Mouse (Mus musculus): ENCODE data around the gene Slc51a. TPM values are rescaled to one million over a fixed set of nuclear protein-coding genes. Genes with fewer than 3 reads are reported as not detected.

Gene Slc51a
- polyA plus RNA-seq, 1 experiment from 2014 or later, result 0.41 TPM

DNA sequence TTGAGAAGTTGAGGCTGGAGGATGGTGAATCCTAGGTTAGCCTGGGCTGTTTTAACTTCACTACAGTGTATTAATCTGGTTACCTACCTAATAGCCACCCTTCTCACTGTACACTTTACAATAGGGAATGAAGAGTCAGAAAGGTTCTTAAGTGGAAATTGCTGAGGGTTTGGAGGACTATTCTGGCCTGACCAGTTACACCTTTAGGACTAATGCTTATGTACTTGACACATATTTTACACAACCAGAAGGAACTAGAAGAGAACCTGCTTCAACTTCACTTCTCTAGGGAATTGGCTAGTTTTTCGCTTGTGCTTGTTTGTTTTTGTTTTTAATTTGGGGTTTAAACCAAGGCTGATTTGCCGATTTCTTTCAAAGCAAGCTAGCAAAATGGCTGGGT, 54.5 kb downstream of the Slc51a start:
- no peaks in the 10 kb centered on the region for H3K36me3 ChIP-seq (ENCODE audit: insufficient read depth, low read length)
- ATAC-seq (peak; percentile 15), DNase-seq (ENCODE audit: low spot score) (peak; percentile 86)
- 40% methylated on average over 2 of the region's 2 CpGs for WGBS
- H3K9ac ChIP-seq (replicated peaks; ENCODE audit: low read depth), result no peak overlapping the region
- no peaks in the 10 kb centered on the region for H3K27me3 ChIP-seq (replicated peaks; ENCODE audit: insufficient read depth, low read length)
- no peaks in the 10 kb centered on the region for H3K9me3 ChIP-seq (ENCODE audit: low read length)
- H3K4me1 ChIP-seq (ENCODE audit: insufficient read depth, low read depth, low read length), result no peaks in the 10 kb centered on the region
- H3K4me2 ChIP-seq (replicated peaks; ENCODE audit: low read depth, low read length), result peak overlapping the region; percentile 18; the same call in 1 of the 2 replicates
- H3K27ac ChIP-seq (ENCODE audit: low read length), result peak overlapping the region; percentile 39
- TF ChIP-seq CTCF (IDR thresholded peaks at IDR 0.05) (no peak), EP300 (IDR thresholded peaks at IDR 0.05) (peak; percentile 63)
- H3K4me3 ChIP-seq (ENCODE audit: low read depth, low read length), result no peak overlapping the region

DNA sequence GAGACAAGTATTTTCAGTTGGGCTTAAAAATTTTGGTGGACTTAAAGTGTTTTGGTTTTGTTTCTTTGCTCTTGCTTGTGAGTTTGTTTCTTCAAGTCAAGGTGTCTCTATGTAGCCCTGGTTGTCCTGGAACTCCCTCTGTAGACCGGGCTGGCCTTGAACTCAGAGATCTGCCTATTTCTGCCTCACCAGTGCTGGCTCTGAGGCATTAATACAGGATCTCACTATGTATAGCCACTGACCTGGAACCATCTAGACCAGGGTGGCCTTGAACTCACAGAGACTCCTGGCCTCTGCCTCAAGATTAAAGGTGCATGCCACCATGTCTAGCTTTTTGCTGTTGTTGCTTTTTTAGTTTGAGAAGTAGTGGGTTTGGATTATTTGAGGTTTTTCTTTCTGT, 55.8 kb downstream of the Slc51a start:
- 83% methylated on average over 1 of the region's 1 CpGs for WGBS
- no peak for DNase-seq (ENCODE audit: low spot score)
- no peak overlapping the region for H3K9ac ChIP-seq (replicated peaks; ENCODE audit: low read depth)
- H3K27me3 ChIP-seq (replicated peaks; ENCODE audit: insufficient read depth, low read length), result no peaks in the 10 kb centered on the region
- H3K36me3 ChIP-seq (ENCODE audit: insufficient read depth, low read length), result no peaks in the 10 kb centered on the region
- no peaks in the 10 kb centered on the region for H3K9me3 ChIP-seq (ENCODE audit: low read length)
- no peak for ATAC-seq
- H3K4me3 ChIP-seq (ENCODE audit: low read depth, low read length), result peak overlapping the region; percentile 70; the same call in 1 of the 2 replicates
- TF ChIP-seq CTCF (IDR thresholded peaks at IDR 0.05) (no peak), EP300 (IDR thresholded peaks at IDR 0.05) (no peak)
- no peak overlapping the region for H3K27ac ChIP-seq (ENCODE audit: low read length)
- no peaks in the 10 kb centered on the region for H3K4me1 ChIP-seq (ENCODE audit: insufficient read depth, low read depth, low read length)
- peak overlapping the region; percentile 80 for H3K4me2 ChIP-seq (replicated peaks; ENCODE audit: low read depth, low read length)

DNA sequence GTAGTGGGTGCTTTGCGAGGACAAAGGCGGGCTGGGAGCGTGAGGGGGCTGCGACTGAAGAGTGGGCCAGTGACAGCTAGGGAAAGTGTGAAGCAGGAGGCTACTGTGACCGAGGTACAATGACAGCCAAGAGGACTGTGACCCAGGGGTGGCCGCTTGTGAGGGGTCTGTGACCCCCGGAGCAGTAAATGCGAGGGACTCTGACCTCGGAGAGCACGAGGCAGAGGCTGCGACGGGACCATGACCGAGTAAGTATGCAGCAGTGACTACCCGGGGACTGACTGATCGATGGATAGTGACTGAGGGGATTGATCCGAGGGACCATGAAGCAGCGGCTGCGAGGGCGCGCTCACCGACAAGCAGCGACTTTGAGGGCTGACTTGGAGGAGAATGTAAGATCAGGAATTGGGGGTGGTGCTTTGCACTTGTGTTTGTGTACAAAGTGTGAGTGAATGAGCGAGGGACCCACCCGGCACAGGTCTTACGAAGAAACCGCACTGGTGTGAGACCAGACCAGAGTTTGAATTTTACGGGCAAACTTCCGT, 56.6 kb downstream of the Slc51a start:
- 0% methylated on average over 28 of the region's 28 CpGs for WGBS
- ATAC-seq (no peak), DNase-seq (ENCODE audit: low spot score) (peak; percentile 40)

DNA sequence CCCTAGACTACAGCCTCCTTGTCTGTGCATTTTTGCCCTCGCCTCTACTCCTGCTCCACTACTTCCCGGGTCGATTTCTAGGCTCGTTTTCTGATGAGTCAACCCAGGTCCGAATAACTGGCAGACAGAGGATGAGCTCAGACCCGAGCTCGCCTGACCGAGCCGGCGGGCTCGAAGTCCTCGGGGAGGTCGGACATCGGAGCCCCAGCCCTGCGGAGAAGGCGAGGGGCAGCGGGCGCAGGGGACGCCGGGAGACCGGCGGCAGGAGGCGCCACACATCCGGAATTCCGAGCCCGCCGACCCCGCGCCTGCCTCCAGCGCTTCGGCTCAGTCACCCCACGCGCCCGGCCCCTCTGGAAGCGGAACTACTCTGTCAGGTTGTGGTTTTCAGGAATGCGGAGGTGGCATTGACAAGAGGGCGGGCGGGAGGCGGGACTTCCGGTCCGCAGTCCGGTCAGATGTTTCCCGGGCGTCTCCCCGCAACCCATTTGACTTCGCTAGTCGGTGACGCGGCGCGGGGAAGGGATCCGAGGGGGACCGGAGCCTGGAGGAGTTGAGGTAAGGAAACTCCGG, 57.1 kb downstream of the Slc51a start, which contains the start of gene Pcyt1a:
Gene Pcyt1a, plus strand, starts transcription at position 448 of the 573 bp plus-strand sequence.
- Histone ChIP-seq H3K36me3 (ENCODE audit: insufficient read depth, low read length) (no peaks in the 10 kb centered on the region), H3K4me3 (ENCODE audit: low read depth, low read length) (peak within 1 kb of the TSS; percentile 70), H3K9me3 (ENCODE audit: low read length) (no peaks in the 10 kb centered on the region), H3K27me3 (replicated peaks; ENCODE audit: insufficient read depth, low read length) (no peaks in the 10 kb centered on the region), H3K4me2 (replicated peaks; ENCODE audit: low read depth, low read length) (peak within 1 kb of the TSS; percentile 80), H3K9ac (replicated peaks; ENCODE audit: low read depth) (peak within 1 kb of the TSS; percentile 74), H3K27ac (ENCODE audit: low read length) (peak within 1 kb of the TSS; percentile 85), H3K4me1 (ENCODE audit: insufficient read depth, low read depth, low read length) (no peaks in the 10 kb centered on the region)
- TF ChIP-seq EP300 (IDR thresholded peaks at IDR 0.05) (peak; percentile 69), CTCF (IDR thresholded peaks at IDR 0.05) (peak; percentile 58)
- peak; percentile 95 for ATAC-seq
- WGBS, result 3% methylated on average over 54 of the region's 54 CpGs
- DNase-seq (ENCODE audit: low spot score), result peak; percentile 97

More for the DNA sequence above, 56.6 kb downstream of the Slc51a start:
- Histone ChIP-seq H3K9ac (replicated peaks; ENCODE audit: low read depth) (peak overlapping the region; percentile 74), H3K36me3 (ENCODE audit: insufficient read depth, low read length) (no peaks in the 10 kb centered on the region), H3K27ac (ENCODE audit: low read length) (peak overlapping the region; percentile 85), H3K4me1 (ENCODE audit: insufficient read depth, low read depth, low read length) (no peaks in the 10 kb centered on the region), H3K4me3 (ENCODE audit: low read depth, low read length) (peak overlapping the region; percentile 70), H3K9me3 (ENCODE audit: low read length) (no peaks in the 10 kb centered on the region), H3K27me3 (replicated peaks; ENCODE audit: insufficient read depth, low read length) (no peaks in the 10 kb centered on the region), H3K4me2 (replicated peaks; ENCODE audit: low read depth, low read length) (peak overlapping the region; percentile 80)
- TF ChIP-seq CTCF (IDR thresholded peaks at IDR 0.05) (no peak), EP300 (IDR thresholded peaks at IDR 0.05) (no peak)

- WGBS, result 81% methylated on average over 3 of the region's 3 CpGs
Measured at GRCm38 (mm10) chr16:32427506-32427905, 60.2 kb downstream of the Slc51a start.

More at GRCm38 (mm10) chr16:32427506-32427905, 60.2 kb downstream of the Slc51a start:
- H3K4me2 ChIP-seq (replicated peaks; ENCODE audit: low read depth, low read length), result no peak overlapping the region
- no peaks in the 10 kb centered on the region for H3K36me3 ChIP-seq (ENCODE audit: insufficient read depth, low read length)
- no peak for TF ChIP-seq EP300 (IDR thresholded peaks at IDR 0.05)
- no peak for TF ChIP-seq CTCF (IDR thresholded peaks at IDR 0.05)
- H3K9ac ChIP-seq (replicated peaks; ENCODE audit: low read depth), result no peak overlapping the region
- DNase-seq (ENCODE audit: low spot score), result no peak
- H3K27ac ChIP-seq (ENCODE audit: low read length), result no peak overlapping the region
- no peak overlapping the region for H3K4me3 ChIP-seq (ENCODE audit: low read depth, low read length)
- no peaks in the 10 kb centered on the region for H3K27me3 ChIP-seq (replicated peaks; ENCODE audit: insufficient read depth, low read length)
- no peaks in the 10 kb centered on the region for H3K4me1 ChIP-seq (ENCODE audit: insufficient read depth, low read depth, low read length)
- no peaks in the 10 kb centered on the region for H3K9me3 ChIP-seq (ENCODE audit: low read length)
- no peak for ATAC-seq

Other genes starting within 250 kb of the Slc51a start
- 7.9 and 9.2 TPM in 2 replicates for gene Fbxo45, start 240.7 kb downstream of the Slc51a start, polyA plus RNA-seq (2015; fragmentation: Nextera tagmentation; extraction: Ambion mirVana)
- gene Wdr53, start 240.7 kb downstream of the Slc51a start, polyA plus RNA-seq (2015; fragmentation: Nextera tagmentation; extraction: Ambion mirVana), result 15.3 and 16.1 TPM in 2 replicates
- 0.10 TPM in 1 of 2 replicates, not detected in the other for gene Smco1, start 216.4 kb downstream of the Slc51a start, polyA plus RNA-seq (2015; fragmentation: Nextera tagmentation; extraction: Ambion mirVana)
- gene Rnf168, start 210.4 kb downstream of the Slc51a start, polyA plus RNA-seq (2015; fragmentation: Nextera tagmentation; extraction: Ambion mirVana), result 16.5 and 18.6 TPM in 2 replicates
- gene Ubxn7, start 155.6 kb downstream of the Slc51a start, polyA plus RNA-seq (2015; fragmentation: Nextera tagmentation; extraction: Ambion mirVana), result 12.9 and 13.2 TPM in 2 replicates
- gene Tm4sf19, start 87.4 kb downstream of the Slc51a start, polyA plus RNA-seq (2015; fragmentation: Nextera tagmentation; extraction: Ambion mirVana), result not detected in 2 replicates
- 24.0 and 24.6 TPM in 2 replicates for gene Tctex1d2, start 68.2 kb downstream of the Slc51a start, polyA plus RNA-seq (2015; fragmentation: Nextera tagmentation; extraction: Ambion mirVana)
- gene Pcyt1a, start 57.0 kb downstream of the Slc51a start, polyA plus RNA-seq (2015; fragmentation: Nextera tagmentation; extraction: Ambion mirVana), result 44.9 and 48.0 TPM in 2 replicates
- gene Zdhhc19, start 8.4 kb upstream of the Slc51a start, polyA plus RNA-seq (2015; fragmentation: Nextera tagmentation; extraction: Ambion mirVana), result not detected in 2 replicates
- gene Tfrc, start 121.0 kb upstream of the Slc51a start, polyA plus RNA-seq (2015; fragmentation: Nextera tagmentation; extraction: Ambion mirVana), result 14.6 and 16.0 TPM in 2 replicates
- gene Tnk2, start 156.0 kb upstream of the Slc51a start, polyA plus RNA-seq (2015; fragmentation: Nextera tagmentation; extraction: Ambion mirVana), result 19.8 and 22.4 TPM in 2 replicates
- gene Muc4, start 248.0 kb upstream of the Slc51a start, polyA plus RNA-seq (2015; fragmentation: Nextera tagmentation; extraction: Ambion mirVana), result 4.1 and 5.4 TPM in 2 replicates